Comparison of ENCODE assay signal across 22 mouse cellular contexts in the genomic region with DNA sequence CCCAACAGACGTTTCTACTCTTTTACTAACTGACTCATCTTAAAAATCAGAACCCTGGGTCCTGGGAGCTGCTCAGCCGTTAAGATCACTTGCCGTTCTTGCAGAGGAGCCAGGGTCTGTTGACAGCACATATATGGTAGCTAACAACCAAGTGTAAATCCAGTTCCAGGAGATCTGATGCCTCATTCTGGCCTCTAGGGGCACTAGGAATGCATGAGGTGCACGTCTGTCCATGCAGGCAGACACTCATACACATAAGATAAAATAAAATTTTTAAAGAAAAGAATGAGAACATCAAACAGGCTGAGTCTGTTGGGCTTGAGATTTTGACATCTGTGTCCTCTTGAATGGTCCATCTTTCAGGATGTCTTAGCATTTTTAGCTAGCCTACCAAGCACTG. TPM values are rescaled to one million over a fixed set of nuclear protein-coding genes. Genes with fewer than 3 reads are reported as not detected.
DNase-seq lines count a peak whose midpoint lies in the region; ATAC-seq and TF ChIP-seq lines count a peak whose summit lies in the region.
"Had no signal": no experiment of that assay in that cellular context is flagged by ENCODE, and none has a peak within 500 bp of the region (broad histone marks: within the 10 kb centered on the region; RNA-seq: fewer than 3 reads in every experiment).

No protein-coding gene starts in this region.

- in situ Hi-C loops in Patski (cut with MboI; ENCODE audit: low pct_unique_long_range_greater_than_20kb), result no loop called here

- no peak overlapping the region for H3K4me3 ChIP-seq in kidney, postnatal 0 days (replicated peaks; ENCODE audit: low read depth, low read length)
- no peak overlapping the region for H3K4me3 ChIP-seq in kidney, embryonic 15.5 days (replicated peaks)
- H3K4me3 ChIP-seq in lung, postnatal 0 days (ENCODE audit: low read depth, low read length), result no peak overlapping the region
- H3K4me3 ChIP-seq: embryonic facial prominence, embryonic 10.5 days; forebrain, embryonic 15.5 days; heart, embryonic 15.5 days; limb, embryonic 12.5 days; liver, embryonic 13.5 days had no signal

- no peaks in the 10 kb centered on the region for H3K27me3 ChIP-seq in kidney, postnatal 0 days (ENCODE audit: insufficient read depth, low read length)
- no peaks in the 10 kb centered on the region for H3K27me3 ChIP-seq in kidney, embryonic 15.5 days
- no peaks in the 10 kb centered on the region for H3K27me3 ChIP-seq in lung, postnatal 0 days (replicated peaks; ENCODE audit: insufficient read depth, low read length)
- H3K27me3 ChIP-seq in Patski, result no peaks in the 10 kb centered on the region
- H3K27me3 ChIP-seq: forebrain, embryonic 15.5 days; heart, embryonic 15.5 days; limb, embryonic 12.5 days; liver, embryonic 13.5 days had no signal

- no peak for DNase-seq in kidney, postnatal 0 days (ENCODE audit: low spot score)
- no peak for DNase-seq in lung, postnatal 0 days (ENCODE audit: low spot score)
- no peak for DNase-seq in lung, postnatal 36 days
- no peak for DNase-seq in Patski (ENCODE audit: low read depth, low spot score)
- DNase-seq in Muller cell, postnatal 12 days (ENCODE audit: inconsistent ontology term), result no peak
- DNase-seq in thymus, postnatal 4 days, result no peak
- DNase-seq: adrenal gland, adult 2 months; cerebellum, adult 11-12 months; cerebellum, postnatal 10 days; gastrocnemius, postnatal 36 days; kidney, adult 11 months; liver, embryonic 13.5 days had no signal

- no peaks in the 10 kb centered on the region for H3K9me3 ChIP-seq in kidney, postnatal 0 days (replicated peaks; ENCODE audit: low read length)
- H3K9me3 ChIP-seq in kidney, embryonic 15.5 days (replicated peaks), result no peaks in the 10 kb centered on the region
- H3K9me3 ChIP-seq in lung, postnatal 0 days (ENCODE audit: low read length), result no peaks in the 10 kb centered on the region
- H3K9me3 ChIP-seq: embryonic facial prominence, embryonic 10.5 days; forebrain, embryonic 15.5 days; heart, embryonic 15.5 days; limb, embryonic 12.5 days; liver, embryonic 13.5 days had no signal

- POLR2A ChIA-PET in Patski (lab: Charles Lee), result no interaction called here

- H3K4me1 ChIP-seq in kidney, postnatal 0 days (replicated peaks; ENCODE audit: insufficient read depth, low read length), result 0 out of 2 replicates have a peak, but pooled peaks cover 4% of the 10 kb centered on the region
- H3K4me1 ChIP-seq in kidney, embryonic 15.5 days, result peaks cover 15% of the 10 kb centered on the region
- no peaks in the 10 kb centered on the region for H3K4me1 ChIP-seq in lung, postnatal 0 days (ENCODE audit: insufficient read depth, low read depth, low read length)
- H3K4me1 ChIP-seq: forebrain, embryonic 15.5 days; heart, embryonic 15.5 days; liver, embryonic 13.5 days had no signal

- H3K36me3 ChIP-seq in kidney, postnatal 0 days (ENCODE audit: insufficient read depth, low read length), result no peaks in the 10 kb centered on the region
- H3K36me3 ChIP-seq in kidney, embryonic 15.5 days, result no peaks in the 10 kb centered on the region
- H3K36me3 ChIP-seq in lung, postnatal 0 days (ENCODE audit: insufficient read depth, low read length), result no peaks in the 10 kb centered on the region
- H3K36me3 ChIP-seq: embryonic facial prominence, embryonic 10.5 days; forebrain, embryonic 15.5 days; heart, embryonic 15.5 days; limb, embryonic 12.5 days; liver, embryonic 13.5 days had no signal

- no peak for TF ChIP-seq EP300 in lung, postnatal 0 days (IDR thresholded peaks at IDR 0.05)

- CTCF ChIA-PET in Patski (lab: Charles Lee), result interaction anchor here (1.2 kb wide), 1 partner anchor 20 kb away, joined by 3 read pairs; no protein-coding TSS in a partner anchor

- H3K9ac ChIP-seq in kidney, postnatal 0 days (ENCODE audit: low read depth, low read length), result no peak overlapping the region
- H3K9ac ChIP-seq in kidney, embryonic 15.5 days, result no peak overlapping the region
- H3K9ac ChIP-seq in lung, postnatal 0 days (replicated peaks; ENCODE audit: low read depth), result no peak overlapping the region
- H3K9ac ChIP-seq: forebrain, embryonic 15.5 days; heart, embryonic 15.5 days; limb, embryonic 12.5 days; liver, embryonic 13.5 days had no signal

- H3K27ac ChIP-seq in kidney, postnatal 0 days, result no peak overlapping the region
- H3K27ac ChIP-seq in kidney, embryonic 15.5 days, result no peak overlapping the region
- no peak overlapping the region for H3K27ac ChIP-seq in lung, postnatal 0 days (ENCODE audit: low read length)
- H3K27ac ChIP-seq: embryonic facial prominence, embryonic 10.5 days; forebrain, embryonic 15.5 days; heart, embryonic 15.5 days; liver, embryonic 13.5 days had no signal

- TF ChIP-seq CTCF in kidney, postnatal 0 days (IDR thresholded peaks at IDR 0.05; ENCODE audit: low read depth), result peak; percentile 41; the same call in 1 of the 2 replicates
- TF ChIP-seq CTCF in lung, postnatal 0 days (IDR thresholded peaks at IDR 0.05), result peak; percentile 54
- TF ChIP-seq CTCF in Patski (IDR thresholded peaks at IDR 0.05), result peak; percentile 31

- H3K4me2 ChIP-seq in kidney, postnatal 0 days (ENCODE audit: low read length), result no peak overlapping the region
- no peak overlapping the region for H3K4me2 ChIP-seq in kidney, embryonic 15.5 days
- H3K4me2 ChIP-seq in lung, postnatal 0 days (replicated peaks; ENCODE audit: low read depth, low read length), result no peak overlapping the region
- H3K4me2 ChIP-seq: forebrain, embryonic 15.5 days; heart, embryonic 15.5 days; limb, embryonic 12.5 days; liver, embryonic 13.5 days; midbrain, embryonic 11.5 days had no signal

- no peak for ATAC-seq in kidney, postnatal 0 days (replicated peaks; ENCODE audit: low FRiP score, low read depth)
- ATAC-seq in kidney, embryonic 15.5 days (replicated peaks; ENCODE audit: low FRiP score), result no peak
- ATAC-seq in lung, postnatal 0 days, result no peak
- no peak for ATAC-seq in Patski
- ATAC-seq: forebrain, embryonic 15.5 days; hindbrain, embryonic 16.5 days had no signal

- 50% methylated on average over 4 of the region's 4 CpGs for WGBS in kidney, postnatal 0 days
- 57% methylated on average over 4 of the region's 4 CpGs for WGBS in kidney, embryonic 15.5 days
- 55% methylated on average over 4 of the region's 4 CpGs for WGBS in lung, postnatal 0 days

RNA-seq across cellular contexts. Expression of a gene that starts 48.6 kb away (rescaled TPM):
- 0.50 and 0.59 TPM in 2 replicates for polyA plus RNA-seq in kidney, postnatal 0 days (2015; fragmentation: Nextera tagmentation; extraction: Ambion mirVana)
- polyA plus RNA-seq in kidney, embryonic 15.5 days (2015; fragmentation: Nextera tagmentation; extraction: Ambion mirVana), result 0.18 and 0.34 TPM in 2 replicates
- 0.18 TPM in 2 replicates for polyA plus RNA-seq in lung, postnatal 0 days (2015; fragmentation: Nextera tagmentation; extraction: Ambion mirVana)
- polyA plus RNA-seq in Patski (2021), result 0.06 TPM
- polyA plus RNA-seq: adrenal gland, adult 2 months; cortical plate, adult 2 months; forebrain, embryonic 15.5 days; heart, embryonic 15.5 days; liver, embryonic 13.5 days; midbrain, embryonic 11.5 days; thymus, postnatal 0 days; urinary bladder, adult 2 months had no signal
